Mouse (Mus musculus) adipocyte (in vitro differentiated cells): ENCODE results near the gene Actl10.

Source experiments
- DNase-seq: peaks from one replicate; pipeline ENCODE4 v3.0.0-alpha.2; 2016; ENCODE audit warnings: low spot score

The Actl10 gene

DNA sequence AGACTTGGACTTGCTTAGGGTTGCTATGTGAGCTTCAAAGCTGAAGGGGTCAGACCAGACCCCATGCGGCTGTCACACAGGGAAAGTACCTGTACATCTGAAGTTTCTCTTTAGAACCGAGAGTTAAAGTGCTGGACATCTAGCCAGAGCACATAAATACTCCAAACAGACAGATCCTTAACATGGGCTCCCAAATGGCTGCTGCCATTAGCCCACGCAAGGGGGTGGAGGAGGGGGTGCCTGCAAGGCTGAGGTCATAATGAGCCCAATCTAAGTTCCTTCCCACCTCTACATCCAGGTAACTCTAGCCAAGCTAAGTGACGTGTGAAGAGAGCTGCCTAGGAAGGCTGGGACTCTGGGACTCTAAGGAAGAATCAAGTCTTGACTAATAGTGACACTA lies at the start of gene Actl10:
TSS of gene Actl10 (plus strand) at position 301 of the 400 bp plus-strand sequence.
- no peak for DNase-seq

DNA sequence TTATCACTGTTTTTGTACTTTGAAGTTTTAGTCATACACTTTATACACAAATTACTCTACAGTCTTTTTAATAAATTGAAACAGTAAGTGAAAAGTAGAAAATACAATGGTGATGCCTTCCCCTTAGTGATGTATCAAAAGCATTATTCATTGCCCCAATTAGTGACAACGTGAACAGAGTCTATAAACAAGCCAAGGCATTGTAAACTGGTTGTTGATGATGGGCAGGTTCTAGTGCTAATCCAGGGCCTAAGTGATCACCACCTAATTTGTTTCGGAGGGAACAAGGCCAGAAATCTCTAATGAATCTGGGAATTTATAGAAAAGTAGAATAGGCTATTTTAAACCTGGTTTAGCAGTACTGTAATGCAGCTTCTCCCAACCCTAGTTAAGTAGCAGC lies 44.5 kb upstream of the Actl10 start:
- no peak for DNase-seq

DNA sequence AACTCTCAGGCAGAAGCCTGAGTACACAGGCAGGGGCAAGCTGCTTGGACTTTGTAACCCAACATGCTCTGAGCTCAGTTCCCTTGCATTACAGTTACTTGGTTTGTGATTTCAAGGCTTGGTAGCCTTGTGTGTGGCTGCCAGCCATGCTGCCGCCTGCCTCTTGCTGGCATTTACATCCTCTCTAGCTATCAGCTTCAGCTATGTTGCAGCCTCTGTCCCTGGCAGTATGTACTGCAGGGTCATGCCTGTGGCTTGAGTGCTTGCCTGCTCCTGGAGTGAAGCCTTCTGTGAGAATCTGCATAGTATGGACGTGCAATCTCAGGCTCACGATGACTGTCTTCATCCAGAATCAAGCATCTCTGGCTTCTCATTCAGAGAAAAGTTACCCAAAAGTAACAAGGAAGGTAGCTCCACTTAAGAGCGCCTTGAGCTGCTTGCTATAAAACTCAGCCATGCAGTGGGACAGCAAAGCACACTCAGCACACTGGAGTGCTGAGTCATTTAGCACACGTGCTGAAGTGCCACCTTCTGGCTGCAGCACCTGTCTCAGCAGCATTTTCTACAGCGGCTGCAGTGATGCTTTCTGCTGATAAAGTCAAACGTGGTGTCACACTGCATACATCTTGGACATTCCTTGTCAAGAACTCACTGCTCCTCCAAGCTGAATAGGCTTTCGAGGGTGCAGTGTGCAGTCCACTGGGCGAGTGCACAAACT lies 43.9 kb upstream of the Actl10 start:
- DNase-seq: no peak

DNA sequence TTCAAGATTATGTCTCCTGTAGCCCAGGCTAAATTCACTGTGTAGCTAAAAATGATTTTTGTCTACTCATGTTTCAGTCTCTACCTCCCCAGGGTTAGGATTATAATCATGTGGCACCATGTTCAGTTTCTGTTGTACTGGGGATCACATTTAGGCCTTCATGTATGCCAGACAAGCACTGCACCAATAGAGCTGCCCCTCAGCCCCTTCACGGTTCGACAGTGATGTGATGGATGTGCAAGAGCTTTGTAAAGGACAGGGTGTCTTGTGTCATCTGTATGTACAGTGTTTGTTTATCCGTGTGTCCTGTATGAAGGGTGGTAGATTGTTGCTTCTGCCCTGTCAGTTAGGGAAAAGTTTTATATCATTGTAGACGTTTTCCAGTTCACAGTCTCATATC lies 43.1 kb upstream of the Actl10 start:
- no peak for DNase-seq

DNA sequence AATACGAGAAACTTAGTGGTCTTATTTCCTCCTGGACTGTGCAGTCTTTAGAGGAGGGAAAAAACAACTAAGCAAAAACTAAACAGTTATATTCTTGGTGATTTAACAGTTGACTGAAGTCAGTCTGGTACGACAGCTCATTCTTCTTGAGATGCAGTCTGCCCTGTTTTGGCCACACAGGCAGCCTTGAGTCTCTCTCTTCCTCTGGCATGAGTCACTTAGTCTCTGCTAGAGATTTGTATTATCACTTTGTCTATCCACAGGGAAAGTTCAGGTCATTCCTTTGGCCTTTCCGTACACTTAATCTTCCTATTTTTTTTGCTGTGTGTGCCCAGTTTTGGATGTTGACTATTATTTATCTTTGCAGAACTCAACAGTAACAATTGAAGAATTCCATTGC lies 41.4 kb upstream of the Actl10 start:
- no peak for DNase-seq

DNA sequence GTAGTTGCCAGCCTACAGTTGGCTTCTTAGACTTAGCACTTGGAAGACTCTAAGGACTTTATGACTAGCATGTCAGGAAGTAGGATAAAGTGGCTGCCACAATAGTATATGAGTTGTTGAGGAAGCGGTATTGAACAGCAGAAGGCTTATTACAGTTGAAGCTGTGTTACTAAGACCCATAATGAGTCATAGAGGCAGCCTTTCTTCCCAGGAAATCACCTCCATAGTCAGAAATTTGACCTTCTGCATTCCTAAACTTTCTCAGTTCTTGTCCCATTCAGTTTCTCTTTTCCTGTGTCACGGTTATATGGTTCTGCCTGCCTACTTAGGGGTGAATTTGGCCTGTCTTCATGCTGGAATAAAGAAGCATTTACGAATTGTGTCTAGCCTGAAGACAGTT lies 34.6 kb upstream of the Actl10 start:
- DNase-seq: no peak

DNA sequence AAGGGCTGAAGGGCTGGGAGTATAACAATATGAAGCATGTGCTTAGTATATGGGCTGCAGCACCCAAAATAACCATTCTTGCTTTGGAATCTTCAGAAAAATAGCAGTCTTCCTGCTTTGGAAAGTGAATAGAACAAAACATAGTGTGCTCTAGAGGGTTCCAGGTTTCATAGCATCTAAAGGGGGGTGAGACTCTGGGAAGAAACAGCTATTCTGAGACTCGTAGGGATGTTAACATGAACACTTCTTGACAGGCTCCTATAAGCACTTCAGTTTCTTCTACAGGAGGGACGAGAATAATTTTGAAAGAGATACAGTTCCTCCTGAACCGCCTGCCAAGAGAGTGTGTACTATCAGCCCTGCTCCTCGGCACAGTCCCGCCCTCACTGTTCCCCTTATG lies 34.2 kb upstream of the Actl10 start:
- DNase-seq: no peak

DNA sequence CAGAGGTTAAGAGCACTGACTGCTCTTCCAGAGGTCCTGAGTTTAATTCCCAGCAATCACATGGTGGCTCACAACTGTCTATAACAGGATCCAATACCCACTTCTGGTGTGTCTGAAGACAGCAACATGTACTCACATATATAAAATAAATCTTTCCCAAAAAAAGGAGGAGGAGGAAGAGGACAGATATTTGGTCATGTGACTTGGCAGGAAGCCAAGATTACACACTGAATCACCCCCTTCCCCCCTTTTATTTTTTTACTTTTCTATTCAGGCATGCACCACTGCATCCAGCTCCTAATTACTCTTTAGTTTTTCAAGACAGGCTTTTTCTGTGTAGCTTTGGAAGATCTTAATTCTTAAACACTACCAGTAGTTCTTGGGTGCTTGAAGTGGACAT lies 30.1 kb upstream of the Actl10 start:
- no peak for DNase-seq

DNA sequence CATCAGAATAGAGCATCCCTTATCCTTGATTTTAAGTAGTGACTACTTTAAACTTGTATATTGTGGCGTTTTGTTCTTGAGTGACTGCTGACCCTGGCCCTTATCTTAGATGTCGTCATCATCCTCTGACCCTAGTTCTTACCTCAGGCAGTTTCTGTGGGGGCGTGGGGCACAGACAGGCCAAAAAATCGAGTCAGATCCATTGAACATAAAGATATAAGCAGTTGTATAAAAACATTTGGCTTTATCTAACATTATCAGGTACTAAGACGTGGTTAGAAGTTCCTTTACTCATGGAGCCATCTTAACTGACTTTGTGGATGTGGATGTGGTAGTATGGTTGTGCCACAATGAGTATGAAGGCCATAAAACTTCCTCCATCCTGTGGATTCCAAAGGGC lies 29.2 kb upstream of the Actl10 start:
- DNase-seq: no peak

DNA sequence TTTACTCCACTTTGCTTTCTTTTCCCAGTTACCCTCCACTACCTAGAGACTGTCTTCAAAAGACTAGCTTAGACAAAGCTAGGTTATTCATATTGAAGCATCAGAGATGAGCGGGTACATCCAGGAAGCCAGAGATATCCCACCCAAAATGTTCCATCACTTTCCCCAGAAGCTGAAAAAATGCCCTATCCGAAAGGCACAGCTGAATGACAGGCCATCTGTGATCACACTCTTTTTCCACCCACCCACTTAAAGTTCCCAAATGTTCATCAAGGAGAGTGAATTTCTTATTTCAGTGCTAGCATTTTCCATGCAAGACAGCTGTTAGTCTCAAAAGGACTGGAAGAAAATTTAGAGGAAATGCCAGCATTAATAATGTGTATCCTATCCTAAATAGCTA lies 26.3 kb upstream of the Actl10 start:
- DNase-seq: no peak

DNA sequence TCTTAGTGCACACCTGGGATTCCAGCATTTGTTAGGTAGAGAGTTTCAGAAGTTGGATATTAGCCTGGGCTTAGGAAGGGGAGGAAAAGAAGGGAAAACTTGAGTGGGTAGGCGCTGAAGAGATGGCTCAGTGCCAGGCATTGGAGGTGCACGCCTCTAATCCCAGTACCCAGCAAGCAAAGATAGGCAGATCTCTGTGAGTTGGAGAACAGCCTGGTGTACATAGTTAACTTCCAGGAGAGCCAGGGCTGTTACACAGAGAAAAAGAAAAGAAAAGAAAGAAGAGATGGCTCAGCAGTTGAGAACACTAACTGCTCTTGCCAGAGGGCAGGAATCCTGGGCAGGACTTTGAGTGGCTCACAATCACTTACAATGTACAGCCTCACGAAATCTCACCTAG lies 25.0 kb upstream of the Actl10 start:
- DNase-seq: no peak

DNA sequence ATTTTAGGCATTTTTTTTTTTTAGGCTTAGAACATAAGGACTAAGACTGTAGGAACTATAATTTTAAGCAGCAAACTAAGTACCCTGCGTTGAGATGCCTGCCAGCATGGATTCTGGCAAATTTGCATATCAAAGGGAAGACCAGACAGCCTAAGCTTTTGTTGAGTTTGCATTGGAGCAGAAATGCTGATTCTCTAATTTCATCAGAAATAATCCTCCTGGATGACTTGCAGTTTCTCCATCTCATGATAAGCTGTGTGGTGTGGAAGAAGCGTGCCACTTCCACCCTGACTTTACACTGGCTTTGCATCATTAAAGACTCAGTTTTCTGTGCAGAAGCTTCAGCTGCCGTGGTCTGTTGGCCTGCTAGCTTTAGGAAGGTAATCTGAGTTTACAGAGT lies 18.7 kb upstream of the Actl10 start:
- DNase-seq: no peak

DNA sequence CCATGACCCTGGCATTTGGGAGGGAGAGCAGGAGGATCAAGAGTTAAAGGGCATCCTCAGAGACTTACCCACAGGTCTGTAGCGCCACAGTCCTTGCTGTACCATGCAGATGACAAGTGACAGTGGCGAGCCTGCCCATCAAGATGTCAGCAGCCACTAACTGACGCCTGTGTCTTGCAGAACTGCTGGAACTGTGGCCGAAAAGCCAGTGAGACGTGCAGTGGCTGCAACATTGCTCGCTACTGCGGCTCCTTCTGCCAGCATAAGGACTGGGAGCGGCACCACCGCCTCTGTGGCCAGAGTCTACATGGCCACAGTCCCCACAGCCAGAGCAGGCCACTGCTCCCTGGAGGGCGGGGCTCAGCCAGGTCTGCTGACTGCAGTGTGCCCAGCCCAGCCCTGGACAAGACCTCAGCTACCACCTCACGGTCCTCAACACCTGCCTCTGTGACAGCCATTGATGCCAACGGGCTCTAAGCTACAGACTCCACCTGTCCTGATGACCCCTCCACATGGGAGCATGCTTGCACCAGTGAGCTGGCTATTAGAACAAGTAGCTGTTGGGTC lies 16.8 kb upstream of the Actl10 start:
- no peak for DNase-seq

DNA sequence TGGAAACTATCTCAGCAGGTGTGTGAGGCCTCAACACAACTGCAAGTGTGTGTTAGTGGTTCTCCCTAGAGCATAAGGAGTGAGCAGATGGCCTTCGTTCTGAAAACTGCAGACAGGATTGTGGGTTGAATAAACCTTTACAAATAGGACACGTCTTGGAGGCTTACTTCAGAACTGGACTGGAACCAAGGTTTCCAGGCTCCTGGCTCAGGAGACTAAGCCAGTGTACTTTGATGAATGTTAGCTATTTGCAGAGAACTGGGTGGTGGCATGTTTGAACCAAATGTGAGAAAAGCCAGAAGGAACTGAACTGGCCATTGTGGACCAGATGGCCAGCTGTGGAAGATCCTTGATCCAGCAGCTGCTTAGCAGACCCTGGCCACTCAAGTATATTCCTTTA lies 13.3 kb upstream of the Actl10 start:
- no peak for DNase-seq

DNA sequence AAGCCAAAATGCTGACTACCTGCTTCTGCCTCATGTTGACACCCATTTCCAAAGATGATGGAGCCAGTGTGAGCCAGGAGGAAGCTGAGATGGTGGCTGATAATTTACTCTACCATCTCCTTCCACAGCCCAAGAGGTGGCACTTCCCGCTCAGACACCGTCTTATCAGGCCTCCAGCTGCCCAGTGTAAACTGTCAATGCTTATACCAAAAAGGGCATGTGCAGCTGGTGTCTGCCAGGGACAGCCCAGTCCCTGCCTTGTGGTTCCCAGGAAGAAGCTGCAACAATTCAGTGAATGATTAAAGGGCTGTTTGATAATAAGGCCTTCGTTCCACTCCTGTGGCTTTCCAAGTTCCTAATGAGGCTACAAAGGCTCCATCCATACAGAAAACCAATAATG lies 12.9 kb upstream of the Actl10 start:
- no peak for DNase-seq

DNA sequence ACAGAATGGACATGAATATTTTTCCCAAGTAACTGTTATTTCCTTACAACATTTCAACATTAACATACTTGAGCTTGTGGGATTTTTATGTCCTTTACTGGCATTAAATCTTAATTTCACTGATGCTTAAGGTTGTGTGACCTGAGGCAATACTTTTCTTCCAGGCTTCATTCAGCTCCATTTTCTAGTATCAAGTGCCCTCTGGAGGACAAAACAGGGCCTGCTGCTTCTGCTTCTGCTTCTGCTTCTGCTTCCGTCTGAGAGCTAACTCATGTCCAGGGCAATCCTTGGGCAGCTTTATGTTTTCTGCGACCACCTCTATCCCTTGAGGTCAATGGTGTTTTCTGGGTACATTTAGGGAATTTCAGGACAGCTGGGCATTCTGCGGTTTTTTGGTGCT lies 11.9 kb upstream of the Actl10 start:
- DNase-seq: peak; percentile 74

DNA sequence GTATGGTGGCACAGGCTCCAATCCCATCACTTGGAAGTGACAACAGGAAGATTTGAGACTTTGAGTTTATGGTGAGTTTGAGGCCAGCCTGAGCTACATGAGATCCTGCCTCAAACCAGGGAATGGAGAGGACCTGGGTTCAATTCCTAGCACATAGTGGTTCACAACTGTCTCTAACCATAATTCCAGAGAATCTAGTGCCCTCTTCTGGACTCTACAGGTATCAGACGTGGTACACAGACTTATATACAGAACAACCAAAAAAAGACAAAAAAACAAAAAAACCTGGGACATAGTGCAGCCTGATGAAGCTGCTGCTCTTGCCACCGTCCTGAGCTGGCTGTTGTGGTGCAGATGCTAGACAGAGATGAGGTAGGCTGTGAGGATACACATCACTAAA lies 9.9 kb upstream of the Actl10 start:
- DNase-seq: no peak

DNA sequence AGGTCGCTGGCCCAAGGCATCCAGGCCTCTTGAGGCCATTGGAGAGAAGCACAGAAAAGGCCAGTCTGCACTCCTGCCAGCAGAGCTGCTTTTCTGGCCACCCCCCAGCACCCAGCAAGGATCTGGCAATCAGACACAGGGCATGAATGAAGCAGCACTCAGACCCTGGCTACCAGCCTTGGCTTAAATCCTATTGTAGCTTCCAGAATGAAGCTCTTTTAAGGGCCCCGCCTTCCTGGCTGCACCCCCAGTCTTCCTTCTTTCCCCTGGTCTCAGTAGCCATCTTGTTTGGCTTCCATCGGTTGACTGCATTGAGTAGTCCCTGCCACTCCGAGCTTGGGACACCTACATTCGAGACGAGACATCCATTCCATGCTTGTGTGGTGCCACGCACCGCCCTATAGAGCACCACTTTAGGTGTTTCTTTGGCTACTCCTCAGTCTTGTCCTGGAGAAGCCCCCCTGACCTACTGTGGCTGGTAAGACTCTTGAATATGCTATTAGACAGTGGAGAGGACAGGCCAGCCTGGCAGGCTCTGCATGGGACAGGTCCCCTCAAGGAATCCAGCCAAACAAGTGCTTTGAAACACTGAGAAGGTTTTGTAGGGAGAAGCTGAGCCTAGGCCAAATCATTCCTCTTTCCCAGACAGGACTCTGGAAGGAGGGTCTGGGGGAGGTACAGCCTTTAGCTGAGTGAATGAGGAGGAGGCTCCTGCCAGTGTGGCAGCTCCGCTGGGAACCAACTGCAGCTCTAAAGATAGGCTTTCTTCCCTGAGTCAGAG lies 7.8 kb upstream of the Actl10 start:
- peak; percentile 96 for DNase-seq

DNA sequence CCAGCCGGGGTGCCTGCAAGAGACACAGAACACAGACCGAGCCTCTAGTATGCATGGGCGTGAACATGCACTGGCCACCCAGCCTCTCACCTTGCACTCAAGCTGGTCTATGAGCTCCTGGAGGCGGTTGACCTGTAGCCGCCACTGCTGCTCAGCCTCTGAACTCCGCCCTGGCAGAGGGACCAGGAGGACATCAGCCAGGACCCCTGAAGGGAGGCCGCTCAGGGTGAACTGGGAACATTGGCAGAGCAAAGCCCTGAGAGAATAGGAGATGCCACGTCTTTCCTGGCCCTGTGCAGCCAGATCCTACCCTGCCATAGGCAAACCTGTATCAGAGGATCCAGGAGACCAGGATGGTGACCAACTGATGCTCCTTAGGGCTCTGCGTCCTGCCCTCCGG lies 4.9 kb upstream of the Actl10 start, which contains the start of gene 1700003F12Rik:
TSS of gene 1700003F12Rik (plus strand) at position 375 of the 400 bp plus-strand sequence.
- DNase-seq: no peak

DNA sequence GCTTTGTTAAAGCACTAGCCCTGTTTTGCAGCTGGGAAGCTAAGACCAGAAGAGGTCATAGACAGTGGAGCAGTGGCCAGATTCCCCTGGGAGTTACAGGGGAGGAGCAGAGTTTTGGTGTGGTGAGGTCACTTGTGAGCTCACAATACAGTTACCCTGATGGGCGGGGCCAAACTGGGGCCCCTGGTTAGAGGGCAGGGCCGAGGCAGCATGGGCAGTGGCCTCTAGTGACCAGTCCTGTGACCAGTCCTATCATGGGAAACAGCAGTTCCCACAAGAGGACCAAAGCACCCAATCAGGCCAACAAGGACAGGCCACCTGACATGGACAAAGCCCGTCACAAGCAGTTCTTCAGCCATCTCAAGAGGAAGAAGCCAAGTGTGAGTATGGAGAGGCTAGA lies 2.9 kb upstream of the Actl10 start:
- peak; percentile 69 for DNase-seq

DNA sequence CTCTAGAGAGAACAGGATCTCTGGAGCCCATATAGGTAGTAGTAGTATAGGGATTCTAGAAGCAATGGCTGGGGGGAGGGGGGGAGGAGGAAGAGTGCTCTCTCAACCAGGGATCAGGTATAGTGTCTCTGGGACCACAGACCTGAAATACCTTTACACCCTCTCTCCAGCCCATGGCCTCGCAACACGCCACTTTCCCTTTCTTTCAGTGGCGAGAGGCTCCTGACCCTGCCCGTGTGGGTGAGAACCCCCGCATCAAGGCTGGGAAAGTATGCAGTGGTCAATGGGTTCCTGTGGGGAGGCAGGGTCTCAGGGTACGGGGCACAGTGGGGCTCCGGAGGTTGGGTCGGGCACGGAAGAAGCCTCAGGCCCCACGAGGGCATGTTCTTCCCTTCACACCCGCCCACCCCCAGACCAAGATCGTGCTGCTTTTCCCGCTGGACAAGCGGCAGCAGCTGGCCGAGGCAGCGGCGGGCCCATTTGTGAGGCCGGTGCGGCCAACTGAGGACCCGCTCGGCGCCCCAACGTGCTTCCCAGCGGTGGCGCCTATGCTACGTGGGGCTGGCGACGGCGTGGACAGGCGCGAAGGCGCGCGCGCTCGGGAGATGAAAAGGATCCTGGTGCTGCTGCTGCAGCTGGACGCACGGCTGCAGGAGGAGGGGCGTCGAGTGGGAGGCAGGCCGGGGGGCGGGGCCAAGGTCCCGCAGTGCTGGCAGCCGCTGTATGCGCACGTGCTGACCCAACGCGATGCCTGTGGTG lies 2.3 kb upstream of the Actl10 start:
- no peak for DNase-seq

DNA sequence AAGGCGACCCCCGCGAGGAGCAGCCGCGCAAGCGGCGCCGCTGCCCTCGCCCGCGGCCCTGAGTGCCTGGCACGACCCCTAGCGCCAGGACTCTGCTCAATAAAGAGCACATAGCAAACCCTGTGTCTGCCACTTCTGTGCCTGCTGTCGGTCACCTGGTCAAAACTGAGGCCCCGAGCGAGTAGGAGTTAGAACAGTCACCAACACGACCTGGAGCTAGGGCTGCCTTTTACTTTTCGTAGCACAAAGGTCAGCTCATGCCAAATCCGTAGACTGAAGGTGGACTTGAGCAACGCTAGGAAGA lies 1.7 kb upstream of the Actl10 start:
- DNase-seq: no peak

DNA sequence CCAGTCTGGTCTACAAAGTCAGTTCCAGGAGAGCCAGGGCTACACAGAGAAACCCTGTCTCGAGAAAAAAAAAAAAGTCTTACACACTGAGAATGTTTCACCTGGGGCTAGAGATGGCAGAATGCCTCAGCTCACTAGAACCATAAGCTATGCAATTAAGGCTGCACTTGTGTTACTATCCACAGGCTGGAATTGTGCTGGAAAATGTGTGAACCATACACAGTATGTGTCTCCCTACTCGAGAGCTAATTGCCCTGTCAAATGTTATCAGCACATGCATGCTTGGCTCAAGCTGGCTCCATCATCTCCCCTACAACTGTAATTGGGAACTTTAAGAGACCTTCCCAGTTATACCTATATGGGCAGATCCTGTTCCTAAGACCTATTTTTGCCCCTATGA lies 639 bp upstream of the Actl10 start:
- no peak for DNase-seq
